Mouse (Mus musculus) large intestine, adult 2 months (tissue): ENCODE measurements at regions not wholly inside any gene's neighbourhood (a gene's known extent, or its start where the extent isn't known, plus 50 kb on each side); places are given as distances from the start of the nearest gene placed in this dataset.

Experiments used
- DNase-seq: peaks from one replicate; pipeline ENCODE4 v3.0.0-alpha.2; 2012; ENCODE audit warnings: low read depth, low spot score
- WGBS: fragments of 180-500 bp; shearing (Covaris S2); methylation state at CpG from one replicate; pipeline ENCODE4 v1.1.7; 2018; 5-methylcytosine and 5-hydroxymethylcytosine counted together

DNA sequence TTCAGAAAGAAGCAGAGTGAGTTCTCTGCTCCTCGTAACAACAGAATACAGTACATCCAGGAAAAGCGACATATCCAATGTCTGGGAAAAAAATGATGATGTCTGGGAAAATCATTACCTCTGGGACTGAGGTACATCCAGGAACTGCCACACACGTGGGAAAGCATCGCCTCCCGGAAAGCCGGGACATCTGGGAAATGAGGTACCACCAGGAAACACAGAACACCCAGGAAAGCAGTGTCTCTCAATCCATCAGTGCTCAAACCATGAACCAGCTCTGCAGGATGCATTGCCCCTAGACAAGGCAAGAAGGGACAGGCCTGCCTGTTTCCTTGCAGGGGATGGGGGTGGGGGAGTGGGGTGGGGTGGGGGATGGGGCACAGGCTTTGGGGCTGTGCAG, 57.0 kb upstream of the Plxnc1 start:
- DNase-seq: no peak
- whole genome bisulfite sequencing: 87% methylated on average over 6 of the region's 6 CpGs

DNA sequence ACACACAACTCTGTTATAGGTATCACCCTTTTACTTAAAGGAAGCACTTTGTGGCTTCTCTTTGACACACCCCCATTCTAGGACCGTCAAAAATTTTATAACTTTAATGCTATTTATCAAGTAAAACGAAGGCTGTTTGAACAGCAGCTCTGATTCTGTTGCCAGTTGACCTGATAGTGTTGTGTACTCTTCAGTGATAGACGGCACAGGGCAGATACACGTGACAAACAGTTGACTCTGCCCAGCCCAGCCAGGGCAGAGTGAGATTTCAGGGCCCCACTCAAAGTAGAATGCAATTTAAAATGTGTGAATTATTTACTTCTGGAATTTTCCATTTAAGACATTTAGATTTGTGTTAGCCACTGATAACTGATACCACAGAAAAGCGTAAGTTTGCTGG, 55.1 kb upstream of the Plxnc1 start:
- WGBS: 49% methylated on average over 5 of the region's 5 CpGs
- DNase-seq: no peak
